Mouse (Mus musculus): ENCODE measurements around the gene Rfx2.

DNA sequence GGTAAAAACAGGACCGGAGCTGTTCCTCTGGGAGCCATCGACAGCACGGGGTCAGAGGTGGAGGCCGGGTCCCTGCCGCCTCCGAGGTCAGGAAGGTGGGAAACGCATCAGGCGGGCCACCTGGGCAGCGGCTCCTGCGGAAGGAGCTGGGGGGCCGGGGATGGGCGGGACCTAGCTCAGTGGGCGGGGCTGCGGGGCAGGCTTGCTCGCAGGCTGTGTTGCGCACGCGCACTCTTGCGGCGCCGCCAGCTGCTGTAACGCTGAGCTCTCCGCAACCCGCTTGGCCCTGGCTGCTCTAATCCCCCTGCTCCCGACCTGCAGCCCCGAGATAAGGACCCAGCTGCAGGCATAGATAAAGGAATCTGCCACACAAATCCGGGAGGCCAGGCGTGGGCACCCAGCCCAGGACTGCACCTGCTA, 68.8 kb downstream of the Rfx2 start:
- TF ChIP-seq EP300 (optimal IDR thresholded peaks at IDR 0.05) = no peak
- no peak for TF ChIP-seq CTCF (IDR thresholded peaks at IDR 0.05; ENCODE audit: low read depth)
